Mouse (Mus musculus): ENCODE measurements around the gene Mical1.
A peak's percentile ranks its signal among the peaks of the same experiment; 100 is the strongest.

The Mical1 gene

DNA sequence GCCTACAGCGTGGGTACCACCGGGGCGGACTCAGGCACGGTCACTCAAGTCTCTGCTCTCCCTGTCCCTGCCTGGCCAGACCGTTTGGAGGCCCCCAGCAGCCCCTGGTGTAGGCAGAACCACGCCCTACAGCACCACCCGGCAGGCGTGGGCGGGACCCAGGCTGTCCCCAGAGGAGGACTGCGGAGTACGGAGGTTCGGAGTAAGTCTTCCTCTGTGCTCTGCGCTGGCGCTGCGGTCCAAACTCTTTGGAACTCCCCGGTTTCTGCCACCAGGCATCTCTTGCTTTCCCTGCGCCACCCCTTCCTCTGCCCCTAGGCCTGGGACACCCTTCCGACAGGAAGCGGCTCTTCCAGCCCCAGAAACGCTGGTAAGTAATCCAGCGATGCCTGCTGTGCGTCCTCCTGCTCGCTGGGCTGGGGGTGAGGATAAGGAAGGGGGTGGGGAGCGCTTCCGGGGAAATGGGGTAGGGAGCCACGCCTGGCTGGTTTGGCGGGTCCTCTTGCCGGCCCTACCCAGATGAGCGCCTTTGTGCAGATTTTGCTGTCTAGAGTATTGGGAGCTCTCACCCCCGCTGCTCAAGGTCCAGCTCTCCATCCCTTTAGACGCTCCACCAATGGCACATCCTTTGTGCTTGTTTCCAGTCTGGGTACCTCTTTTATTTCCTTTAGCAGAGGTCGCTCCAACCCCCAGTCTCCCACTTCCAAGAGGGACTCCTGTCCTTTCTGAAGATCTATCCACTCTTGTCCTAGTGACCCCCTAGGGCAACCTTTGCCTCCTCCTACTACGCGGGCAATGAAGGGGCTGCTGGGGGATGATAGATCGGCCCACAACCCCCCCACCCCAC is at the start of gene Mical1:
Gene Mical1, plus strand, starts transcription at position 144 of the 847 bp plus-strand sequence.
- peak; percentile 74 to 82 for DNase-seq

- no peak for DNase-seq
Measured at GRCm38 (mm10) chr10:41426368-41426767, 49.7 kb upstream of the Mical1 start.

GRCm38 (mm10) chr10:41434624-41435023 is 41.5 kb upstream of the Mical1 start:
- peak; percentile 71 to 80 for DNase-seq

DNA sequence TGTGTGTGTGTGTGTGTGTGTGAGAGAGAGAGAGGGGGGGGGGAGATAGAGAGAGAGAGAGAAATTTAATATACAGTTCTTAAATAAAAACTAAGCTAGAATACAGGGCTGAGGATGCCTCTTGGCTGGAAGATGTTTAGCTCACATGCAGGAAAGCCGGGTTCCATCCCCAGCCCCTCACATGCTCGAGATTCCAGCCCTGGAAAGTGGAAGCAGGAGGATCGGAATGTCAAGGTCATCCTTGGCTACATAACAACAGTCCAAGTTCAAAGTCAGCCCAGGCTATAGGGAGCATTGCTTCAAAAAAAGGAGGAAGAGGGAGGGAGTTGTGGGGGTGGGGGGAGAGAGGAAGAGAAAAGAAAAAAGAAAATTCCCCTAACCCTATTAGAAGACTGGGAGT is 41.0 kb upstream of the Mical1 start:
- no peak for DNase-seq

DNA sequence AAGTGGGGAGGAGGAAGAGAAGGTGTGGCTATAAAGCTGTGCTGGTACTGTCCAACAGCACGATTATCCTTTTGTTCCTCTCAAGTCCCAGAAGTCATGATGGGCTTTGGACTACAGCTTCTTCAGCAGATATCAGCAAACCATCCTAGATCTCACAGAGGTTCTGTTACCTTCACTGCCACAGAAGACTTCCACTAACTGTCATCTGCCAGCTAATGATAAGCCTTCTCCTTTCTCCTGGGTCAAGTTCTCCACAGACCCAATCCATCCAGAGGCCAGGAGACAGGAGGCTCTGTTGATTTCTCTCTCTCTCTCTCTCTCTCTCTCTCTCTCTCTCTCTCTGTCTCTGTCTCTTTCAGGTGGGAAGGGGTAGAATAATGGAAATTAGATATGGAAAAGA is 27.9 kb upstream of the Mical1 start:
- no peak for DNase-seq

DNA sequence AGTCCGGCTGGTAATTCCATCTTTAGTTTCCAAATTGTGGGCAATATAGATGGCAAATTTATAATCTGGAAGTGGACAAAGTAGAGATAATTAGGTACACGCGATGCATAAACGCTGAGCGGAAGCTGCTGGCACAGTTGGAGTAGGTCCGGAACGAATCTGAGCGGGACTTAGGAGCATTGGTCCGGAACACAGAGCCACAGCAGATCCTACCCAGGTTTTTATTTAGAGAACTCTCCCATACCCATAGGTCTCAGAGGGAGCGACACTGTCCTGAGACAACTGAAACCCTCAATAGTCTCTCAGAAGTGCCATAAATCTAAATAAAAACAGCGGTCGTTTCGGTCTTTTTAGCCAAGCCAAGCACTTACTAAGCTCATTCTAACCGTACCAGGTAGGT is 26.4 kb upstream of the Mical1 start:
- DNase-seq: peak; percentile 40 to 65

- peak; percentile 96 to 98 for DNase-seq
Measured at GRCm38 (mm10) chr10:41450137-41450670, 25.9 kb upstream of the Mical1 start, which contains the start of gene Zbtb24. TSS of gene Zbtb24 (plus strand) at chr10:41450383.

DNA sequence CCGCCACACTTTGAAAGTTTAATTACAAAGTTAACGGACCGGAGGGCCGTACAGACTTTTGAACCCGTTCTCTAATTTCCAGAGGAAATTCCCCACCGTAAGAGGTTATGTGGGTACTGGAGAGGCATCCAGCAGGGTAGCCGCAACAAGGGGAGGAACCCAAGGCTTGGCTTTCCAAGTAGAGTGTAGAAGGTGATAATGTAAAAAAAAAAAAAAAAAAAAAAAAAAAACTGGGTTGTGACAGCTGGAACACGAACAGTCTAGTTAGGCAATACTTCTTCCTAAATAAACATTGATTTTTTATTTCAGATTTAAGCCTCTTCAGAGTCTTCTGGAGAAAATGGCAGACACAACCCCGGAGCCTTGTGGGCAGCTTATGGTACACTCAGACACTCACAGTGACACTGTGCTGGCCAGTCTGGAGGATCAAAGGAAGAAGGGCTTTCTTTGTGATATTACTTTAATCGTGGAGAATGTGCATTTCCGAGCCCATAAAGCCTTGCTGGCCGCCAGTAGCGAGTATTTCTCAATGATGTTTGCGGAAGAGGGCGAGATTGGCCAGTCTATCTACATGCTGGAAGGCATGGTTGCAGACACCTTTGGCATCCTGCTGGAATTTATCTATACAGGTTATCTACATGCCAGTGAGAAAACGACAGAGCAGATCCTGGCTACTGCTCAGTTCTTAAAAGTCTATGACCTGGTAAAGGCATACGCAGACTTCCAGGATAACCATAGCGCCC is 25.2 kb upstream of the Mical1 start:
- DNase-seq: no peak

- DNase-seq: peak; percentile 20 to 39
Measured at GRCm38 (mm10) chr10:41451656-41452055, 24.5 kb upstream of the Mical1 start.

- DNase-seq: no peak
Measured at GRCm38 (mm10) chr10:41452791-41453190, 23.3 kb upstream of the Mical1 start.

GRCm38 (mm10) chr10:41459990-41460389 is 16.1 kb upstream of the Mical1 start:
- no peak for DNase-seq

DNA sequence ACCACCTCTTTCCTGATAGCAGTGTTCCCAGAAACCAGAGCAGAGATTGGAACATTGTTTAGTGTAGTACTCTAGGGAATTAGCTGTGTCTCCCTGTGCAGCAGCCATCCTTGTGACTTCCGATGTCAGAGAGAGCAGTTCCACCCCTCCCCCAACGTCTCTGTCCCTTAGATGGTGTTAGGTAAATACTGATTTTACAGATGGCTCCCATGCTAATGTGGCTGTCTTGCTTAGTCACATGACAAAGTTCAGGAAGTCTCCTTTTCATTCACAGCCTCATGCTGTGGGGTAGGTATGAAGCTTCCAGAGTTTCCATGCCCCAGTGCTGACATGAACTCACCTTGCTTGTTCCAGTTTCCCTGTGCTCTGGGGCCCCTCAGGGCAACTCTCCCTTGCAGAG is 15.6 kb upstream of the Mical1 start:
- DNase-seq: no peak

GRCm38 (mm10) chr10:41461057-41461722 is 14.9 kb upstream of the Mical1 start:
- DNase-seq: no peak

DNA sequence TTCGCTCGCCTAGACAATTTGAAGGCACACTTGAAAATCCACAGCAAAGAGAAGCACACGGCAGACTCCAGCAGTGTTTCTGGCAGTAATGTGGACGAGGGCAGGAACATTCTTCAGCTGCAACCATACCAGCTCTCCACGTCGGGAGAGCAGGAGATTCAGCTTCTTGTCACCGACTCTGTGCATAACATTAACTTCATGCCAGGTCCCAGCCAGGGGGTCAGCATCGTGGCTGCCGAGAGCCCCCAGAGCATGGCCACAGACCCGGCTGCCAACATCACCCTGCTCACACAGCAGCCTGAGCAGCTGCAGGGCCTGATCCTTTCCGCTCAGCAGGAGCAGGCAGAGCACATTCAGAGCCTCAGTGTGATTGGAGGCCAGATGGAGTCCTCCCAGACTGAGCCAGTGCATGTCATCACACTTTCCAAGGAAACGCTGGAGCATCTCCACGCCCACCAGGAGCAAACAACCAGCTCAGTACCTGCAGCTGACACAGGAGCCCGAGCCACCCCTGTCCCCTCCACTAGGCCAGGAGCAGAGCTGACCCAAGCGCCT is 11.6 kb upstream of the Mical1 start:
- DNase-seq: no peak

DNA sequence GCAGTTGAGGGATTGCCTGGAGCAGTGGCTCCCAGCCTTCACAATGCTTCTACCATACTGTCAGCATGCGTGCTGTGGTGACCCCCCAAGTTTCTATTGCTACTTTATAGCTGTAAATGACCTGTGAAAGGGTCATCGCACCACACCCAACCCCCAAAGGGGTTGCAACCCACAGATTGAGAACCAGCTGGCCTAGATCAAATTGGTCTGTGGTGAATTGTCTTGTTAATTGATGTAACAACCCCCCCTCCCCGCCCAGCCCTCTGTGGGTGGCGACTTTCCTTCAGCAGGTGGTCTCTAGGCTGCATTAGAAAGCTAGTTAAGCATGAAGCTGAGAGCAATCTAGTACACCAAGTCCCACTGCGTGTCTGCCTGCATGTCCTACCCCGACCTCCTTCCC is 8.8 kb upstream of the Mical1 start:
- DNase-seq: no peak

DNA sequence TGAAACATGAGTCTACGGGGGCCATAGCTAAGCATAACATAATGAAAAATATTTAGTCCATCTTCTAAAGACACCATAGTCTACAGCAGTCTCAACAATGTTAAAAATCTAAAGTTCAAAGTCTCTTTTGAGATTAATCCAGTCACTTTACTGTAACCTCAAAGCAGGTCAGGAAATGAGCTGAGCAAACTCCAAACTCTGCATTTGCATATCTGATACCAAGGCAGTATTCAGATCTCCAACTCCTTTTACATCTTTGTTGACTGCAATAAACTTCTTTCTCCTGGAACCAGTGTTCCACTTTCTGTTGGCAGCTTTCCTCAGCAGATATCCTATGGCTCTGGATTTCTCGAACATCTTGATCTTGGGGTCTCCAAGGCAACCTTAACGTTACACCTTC is 5.4 kb upstream of the Mical1 start:
- no peak for DNase-seq

- DNase-seq: no peak
Measured at GRCm38 (mm10) chr10:41472534-41472933, 3.6 kb upstream of the Mical1 start.

GRCm38 (mm10) chr10:41472962-41473481 is 3.1 kb upstream of the Mical1 start:
- no peak for DNase-seq

DNA sequence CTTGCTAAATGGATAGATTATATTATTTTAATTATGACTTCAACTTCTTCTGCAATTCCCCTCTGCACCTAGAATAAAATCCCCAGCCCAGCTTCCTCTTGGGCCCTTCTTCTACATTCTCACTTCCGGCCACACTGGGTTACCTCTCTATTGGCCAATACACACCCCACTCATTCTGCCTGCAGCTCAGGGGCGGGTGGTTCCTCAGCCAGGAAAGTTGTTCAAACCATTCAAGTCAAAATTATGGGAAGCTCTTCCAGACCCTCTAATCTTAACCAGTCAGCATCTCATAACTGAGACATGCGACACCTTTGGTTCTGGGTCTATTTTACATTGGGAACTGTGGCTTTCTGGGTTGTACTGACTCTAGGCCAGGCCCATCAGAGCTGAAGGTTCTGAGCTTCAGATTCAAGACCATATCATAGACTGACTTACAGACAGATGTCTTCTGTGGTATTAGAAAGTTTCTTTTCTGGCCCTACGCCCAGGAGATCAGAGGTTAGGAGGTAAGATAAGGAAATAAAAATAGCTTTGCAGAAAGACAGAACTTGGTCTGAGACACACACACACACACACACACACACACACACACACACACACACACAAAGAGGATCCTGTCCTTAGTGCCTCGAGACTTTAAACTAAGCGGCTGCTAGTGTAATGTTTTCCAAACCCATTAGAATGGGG is 2.2 kb upstream of the Mical1 start:
- peak in 1 of 2 experiments; percentile 29 for DNase-seq

DNA sequence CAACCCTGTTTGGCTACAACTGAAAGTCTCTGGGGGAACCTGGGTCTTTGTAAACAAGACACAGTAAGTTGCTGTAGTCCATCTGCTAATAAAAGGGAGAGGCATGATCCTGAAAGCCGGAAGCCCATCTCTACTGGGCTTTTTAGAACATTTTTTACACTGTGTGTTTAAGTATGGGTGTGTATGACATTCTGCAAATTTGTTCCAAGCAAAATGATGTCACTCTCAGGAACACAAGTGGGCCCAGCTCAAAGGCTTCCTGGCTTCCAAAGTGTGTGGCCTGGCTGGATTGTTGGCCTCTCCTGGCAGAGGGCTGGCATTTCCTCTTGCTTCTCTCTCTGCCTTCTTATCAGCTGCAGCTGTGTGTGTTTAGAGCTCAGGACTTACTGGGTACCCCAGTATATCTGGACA is 1.1 kb upstream of the Mical1 start:
- DNase-seq: no peak

GRCm38 (mm10) chr10:41477018-41477277 is 834 bp downstream of the Mical1 start:
- DNase-seq: peak; percentile 32 to 36

Measured in kidney, postnatal 4 days (tissue).